Mouse (Mus musculus) midbrain, embryonic 13.5 days (tissue): ENCODE measurements around the gene Zfp64. TPM values are rescaled to one million over a fixed set of nuclear protein-coding genes. Genes with fewer than 3 reads are reported as not detected.

Experiments
- ATAC-seq: fragments of 200-750 bp; cut with Nextera tagmentation; 2 replicates; pipeline ENCODE4 v1.8.0; 2017; ENCODE audit warnings: mild to moderate bottlenecking, moderate TSS enrichment, moderate library complexity
- H3K27ac ChIP-seq: fragments of 300-500 bp; sonication (generic); 2 replicates; pipeline ENCODE4 v1.5.1; 2015; ENCODE audit warnings: inconsistent platforms, mild to moderate bottlenecking, moderate library complexity
- H3K27me3 ChIP-seq: fragments of 300-500 bp; sonication (generic); 2 replicates; pipeline ENCODE4 v1.6.1; 2015; ENCODE audit warnings: mild to moderate bottlenecking, inconsistent platforms
- H3K36me3 ChIP-seq: fragments of 300-500 bp; sonication (generic); 2 replicates; pipeline ENCODE4 v1.6.1; 2015; ENCODE audit warnings: mild to moderate bottlenecking, inconsistent platforms
- H3K4me1 ChIP-seq: fragments of 300-500 bp; sonication (generic); replicated peaks from 2 replicates; pipeline ENCODE4 v1.6.1; 2015; ENCODE audit warnings: inconsistent platforms
- H3K4me2 ChIP-seq: fragments of 300-500 bp; sonication (generic); replicated peaks from 2 replicates; pipeline ENCODE4 v1.6.1; 2015; ENCODE audit warnings: moderate library complexity, mild to moderate bottlenecking, inconsistent platforms
- H3K4me3 ChIP-seq: fragments of 300-500 bp; sonication (generic); replicated peaks from 2 replicates; pipeline ENCODE4 v1.5.1; 2015; ENCODE audit warnings: mild to moderate bottlenecking, inconsistent platforms
- H3K9ac ChIP-seq: fragments of 300-500 bp; sonication (generic); replicated peaks from 2 replicates; pipeline ENCODE4 v1.6.1; 2015; ENCODE audit warnings: mild to moderate bottlenecking, inconsistent platforms
- H3K9me3 ChIP-seq: fragments of 300-500 bp; sonication (generic); 2 replicates; pipeline ENCODE4 v1.6.1; 2016; ENCODE audit warnings: mild to moderate bottlenecking, inconsistent platforms
- WGBS: fragments of 180-500 bp; shearing (Covaris S2); methylation state at CpG from one replicate; pipeline ENCODE4 v1.1.7; 2015; 5-methylcytosine and 5-hydroxymethylcytosine counted together
- polyA plus RNA-seq: library from polyadenylated mRNA; unstranded; fragments of >200 nt; fragmentation: Nextera tagmentation; extraction: Ambion mirVana; gene quantifications from 2 replicates; pipeline ENCODE4 v1.2.1, GENCODE M21; 2015

The Zfp64 gene
- polyA plus RNA-seq, 1 experiment from 2014 or later, result 42.0 TPM

DNA sequence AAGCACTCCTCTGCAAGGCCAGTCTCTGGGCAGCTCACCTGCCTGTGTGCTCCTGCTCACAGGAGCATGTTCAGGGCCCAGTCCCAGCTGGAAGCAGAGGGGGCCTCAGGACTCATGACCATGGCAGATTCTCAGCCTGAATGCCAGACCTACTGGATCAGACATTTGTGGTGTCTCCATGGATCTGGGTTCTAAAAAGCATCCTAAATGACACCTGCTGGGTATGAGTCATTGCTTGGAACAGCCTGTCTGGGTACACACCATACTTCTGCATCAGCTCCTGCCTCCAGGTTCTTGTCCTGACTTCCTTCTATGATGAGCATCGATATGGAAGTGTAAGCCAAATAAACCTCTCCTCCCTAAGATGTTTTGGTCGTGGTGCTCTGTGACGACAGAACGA lies 11.4 kb downstream of the Zfp64 start:
- Histone ChIP-seq H3K9me3 (no peaks in the 10 kb centered on the region), H3K4me2 (no peak overlapping the region), H3K4me3 (no peak overlapping the region), H3K27ac (no peak overlapping the region), H3K36me3 (peaks cover 82% of the 10 kb centered on the region), H3K4me1 (no peaks in the 10 kb centered on the region), H3K27me3 (no peaks in the 10 kb centered on the region), H3K9ac (no peak overlapping the region)
- 94% methylated on average over 4 of the region's 4 CpGs for WGBS
- ATAC-seq, result no peak

DNA sequence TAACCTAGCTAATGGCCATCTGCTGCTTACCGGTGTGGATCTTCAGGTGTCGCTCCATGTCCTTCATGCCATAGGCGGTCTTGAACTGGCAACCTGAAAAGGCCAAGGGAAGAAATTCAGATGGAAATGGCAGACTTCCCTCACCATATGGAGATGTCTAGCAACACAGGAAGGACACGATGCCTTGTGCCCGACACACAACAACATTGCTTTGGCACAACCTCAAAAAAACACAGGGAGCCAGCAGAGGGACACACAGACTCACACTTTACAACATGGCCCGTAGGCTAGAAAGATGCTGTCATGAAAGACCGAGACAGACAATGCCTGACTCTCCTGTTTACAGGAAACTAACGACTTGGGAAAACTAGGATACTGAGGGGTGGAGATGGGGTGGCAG lies 15.4 kb downstream of the Zfp64 start:
- Histone ChIP-seq H3K27me3 (no peaks in the 10 kb centered on the region), H3K36me3 (peaks cover 68% of the 10 kb centered on the region), H3K9ac (no peak overlapping the region), H3K4me3 (no peak overlapping the region), H3K4me1 (no peaks in the 10 kb centered on the region), H3K4me2 (no peak overlapping the region), H3K27ac (no peak overlapping the region), H3K9me3 (no peaks in the 10 kb centered on the region)
- WGBS, result 97% methylated on average over 8 of the region's 8 CpGs
- no peak for ATAC-seq

GRCm38 (mm10) chr2:168939261-168939933 lies 16.0 kb downstream of the Zfp64 start:
- Histone ChIP-seq H3K4me3 (no peak overlapping the region), H3K4me2 (no peak overlapping the region), H3K9me3 (no peaks in the 10 kb centered on the region), H3K4me1 (no peaks in the 10 kb centered on the region), H3K27ac (no peak overlapping the region), H3K27me3 (no peaks in the 10 kb centered on the region), H3K9ac (no peak overlapping the region), H3K36me3 (peaks cover 68% of the 10 kb centered on the region)
- 91% methylated on average over 10 of the region's 10 CpGs for WGBS
- no peak for ATAC-seq

- no peaks in the 10 kb centered on the region for H3K27me3 ChIP-seq
- no peak overlapping the region for H3K4me3 ChIP-seq
- 89% methylated on average over 6 of the region's 6 CpGs for WGBS
- H3K4me1 ChIP-seq, result no peaks in the 10 kb centered on the region
- no peak overlapping the region for H3K27ac ChIP-seq
- ATAC-seq, result no peak
- H3K4me2 ChIP-seq, result no peak overlapping the region
- H3K36me3 ChIP-seq, result peaks cover 66% of the 10 kb centered on the region
- H3K9ac ChIP-seq, result no peak overlapping the region
- H3K9me3 ChIP-seq, result no peaks in the 10 kb centered on the region
Measured at GRCm38 (mm10) chr2:168936896-168937295, 18.5 kb downstream of the Zfp64 start.

GRCm38 (mm10) chr2:168935165-168935564 lies 20.2 kb downstream of the Zfp64 start:
- no peaks in the 10 kb centered on the region for H3K4me1 ChIP-seq
- H3K27me3 ChIP-seq, result no peaks in the 10 kb centered on the region
- no peaks in the 10 kb centered on the region for H3K9me3 ChIP-seq
- ATAC-seq, result no peak
- no peak overlapping the region for H3K27ac ChIP-seq
- 89% methylated on average over 35 of the region's 35 CpGs for WGBS
- H3K4me3 ChIP-seq, result no peak overlapping the region
- H3K9ac ChIP-seq, result no peak overlapping the region
- H3K4me2 ChIP-seq, result no peak overlapping the region
- H3K36me3 ChIP-seq, result peaks cover 74% of the 10 kb centered on the region

DNA sequence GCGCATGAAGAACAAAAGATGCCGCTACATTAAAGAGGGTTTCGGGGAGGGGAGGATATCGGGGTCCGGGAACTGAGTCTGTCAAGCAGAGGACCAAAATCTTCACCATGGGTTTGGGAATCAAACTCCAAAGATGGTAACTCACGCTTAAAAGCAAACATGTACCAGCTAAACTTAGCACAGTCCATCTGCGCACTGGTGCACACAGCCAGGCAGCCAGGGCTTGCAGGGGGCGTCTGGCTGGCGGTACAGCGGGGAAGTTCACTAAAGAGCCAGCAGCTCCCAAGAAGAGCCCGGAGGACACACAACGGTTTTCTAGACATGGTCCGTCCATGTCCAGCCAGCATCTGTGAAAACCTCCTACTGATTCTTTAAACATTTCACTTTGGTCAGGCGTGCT lies 23.7 kb downstream of the Zfp64 start:
- ATAC-seq, result no peak
- WGBS, result 95% methylated on average over 14 of the region's 14 CpGs
- no peaks in the 10 kb centered on the region for H3K27me3 ChIP-seq
- H3K27ac ChIP-seq, result no peak overlapping the region
- H3K4me2 ChIP-seq, result no peak overlapping the region
- H3K4me3 ChIP-seq, result no peak overlapping the region
- no peaks in the 10 kb centered on the region for H3K9me3 ChIP-seq
- H3K4me1 ChIP-seq, result no peaks in the 10 kb centered on the region
- H3K36me3 ChIP-seq, result peaks cover 60% of the 10 kb centered on the region
- H3K9ac ChIP-seq, result no peak overlapping the region

DNA sequence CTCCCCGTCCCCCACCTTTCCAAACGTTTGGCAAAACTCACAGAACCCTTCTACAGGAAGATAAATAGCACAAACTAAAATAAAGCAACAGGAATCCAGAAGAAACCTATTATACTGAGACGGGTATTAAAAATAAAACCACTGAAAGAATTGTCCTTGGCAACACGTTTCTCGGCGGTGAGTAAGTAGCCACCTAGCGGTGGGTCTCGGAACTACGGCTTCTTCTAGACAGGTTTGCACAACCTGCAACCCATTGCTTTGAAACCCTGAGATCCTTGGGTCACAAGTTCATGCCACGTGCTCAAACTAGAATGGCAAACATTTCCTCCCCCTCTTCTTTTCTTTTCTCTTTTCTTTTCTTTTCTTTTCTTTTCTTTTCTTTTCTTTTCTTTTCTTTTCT lies 25.7 kb downstream of the Zfp64 start:
- no peaks in the 10 kb centered on the region for H3K9me3 ChIP-seq
- H3K36me3 ChIP-seq, result peaks cover 61% of the 10 kb centered on the region

DNA sequence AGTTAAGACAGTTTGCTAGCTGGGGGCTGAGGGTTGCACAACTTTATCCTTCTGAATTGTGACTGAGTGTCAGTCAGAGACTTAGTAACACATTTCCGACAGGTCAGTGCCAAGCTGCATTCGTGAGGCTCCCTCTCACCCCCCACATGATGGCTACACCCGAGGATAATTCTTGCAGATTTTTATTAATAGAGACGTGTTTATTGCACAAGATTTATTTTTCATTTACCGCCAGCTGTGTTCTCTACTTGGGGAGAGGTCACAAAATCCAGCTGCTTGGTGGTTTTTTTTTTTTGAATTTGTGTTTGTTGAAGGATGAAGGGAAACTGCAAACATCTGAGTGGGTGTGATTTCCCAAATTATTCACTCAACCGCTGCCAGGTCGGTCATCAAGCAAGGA lies 28.0 kb downstream of the Zfp64 start:
- no peak overlapping the region for H3K27ac ChIP-seq
- no peak overlapping the region for H3K4me2 ChIP-seq
- no peak for ATAC-seq
- peaks cover 43% of the 10 kb centered on the region for H3K36me3 ChIP-seq
- no peak overlapping the region for H3K9ac ChIP-seq
- H3K4me3 ChIP-seq, result no peak overlapping the region
- no peaks in the 10 kb centered on the region for H3K4me1 ChIP-seq
- 94% methylated on average over 7 of the region's 7 CpGs for WGBS
- no peaks in the 10 kb centered on the region for H3K9me3 ChIP-seq
- H3K27me3 ChIP-seq, result no peaks in the 10 kb centered on the region

More for the DNA sequence above, 25.7 kb downstream of the Zfp64 start:
- WGBS, result 31% methylated on average over 10 of the region's 10 CpGs
- no peaks in the 10 kb centered on the region for H3K4me1 ChIP-seq
- H3K4me2 ChIP-seq, result no peak overlapping the region
- H3K4me3 ChIP-seq, result no peak overlapping the region
- no peaks in the 10 kb centered on the region for H3K27me3 ChIP-seq
- no peak for ATAC-seq
- no peak overlapping the region for H3K27ac ChIP-seq
- no peak overlapping the region for H3K9ac ChIP-seq

DNA sequence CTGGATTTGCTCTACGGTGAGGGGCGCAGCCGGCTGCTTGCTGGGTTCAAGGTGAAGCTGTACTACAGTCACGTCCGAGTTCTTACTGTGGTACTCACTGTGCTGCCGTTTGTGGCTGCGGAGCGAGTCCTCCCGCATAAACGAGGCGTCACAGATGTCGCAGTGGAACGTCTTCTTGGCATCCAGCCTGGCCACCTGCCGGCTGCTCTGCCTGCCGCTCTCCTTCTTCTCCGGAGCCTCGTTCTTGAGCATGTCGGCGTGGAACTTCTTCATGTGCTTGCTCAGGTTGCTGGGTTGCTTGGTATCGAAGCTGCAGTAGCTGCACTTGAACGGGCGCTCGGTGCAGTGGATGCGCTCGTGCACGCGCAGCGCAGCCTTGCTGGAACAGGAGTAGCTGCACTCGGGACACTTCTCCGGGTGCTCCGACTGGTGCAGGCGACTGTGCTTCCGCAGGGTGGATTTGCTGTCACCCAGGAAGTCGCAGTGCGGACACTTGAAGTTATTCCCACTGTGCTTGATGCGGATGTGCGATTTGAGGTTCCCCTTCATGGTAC lies 29.1 kb downstream of the Zfp64 start:
- WGBS, result 90% methylated on average over 37 of the region's 37 CpGs
- H3K4me3 ChIP-seq, result no peak overlapping the region
- ATAC-seq, result no peak
- H3K27ac ChIP-seq, result no peak overlapping the region
- no peaks in the 10 kb centered on the region for H3K9me3 ChIP-seq
- no peaks in the 10 kb centered on the region for H3K27me3 ChIP-seq
- H3K9ac ChIP-seq, result no peak overlapping the region
- peaks cover 33% of the 10 kb centered on the region for H3K36me3 ChIP-seq
- H3K4me2 ChIP-seq, result no peak overlapping the region
- H3K4me1 ChIP-seq, result no peaks in the 10 kb centered on the region

DNA sequence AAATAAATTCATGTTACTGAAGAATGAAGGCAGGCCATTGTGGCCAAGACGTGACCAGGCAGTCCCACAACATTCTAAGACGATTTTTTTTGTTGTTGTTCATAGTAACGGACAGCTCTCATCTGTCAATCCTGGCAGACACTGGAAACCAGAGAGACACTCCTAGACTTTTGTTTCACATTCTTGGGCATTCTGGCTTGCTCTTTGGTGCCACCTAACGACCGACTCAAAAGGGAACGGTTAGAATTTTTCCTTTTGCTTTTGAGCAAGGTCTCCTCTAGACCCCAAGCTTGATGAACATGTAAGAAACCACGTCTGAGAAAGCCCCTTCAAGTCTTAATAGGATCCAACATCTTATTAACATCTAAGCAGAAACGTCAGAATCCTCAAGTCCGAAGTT lies 31.7 kb downstream of the Zfp64 start:
- Histone ChIP-seq H3K36me3 (peaks cover 20% of the 10 kb centered on the region), H3K9me3 (no peaks in the 10 kb centered on the region), H3K9ac (no peak overlapping the region), H3K27me3 (no peaks in the 10 kb centered on the region), H3K4me1 (no peaks in the 10 kb centered on the region), H3K4me3 (no peak overlapping the region), H3K27ac (no peak overlapping the region), H3K4me2 (no peak overlapping the region)
- no peak for ATAC-seq
- 12% methylated on average over 9 of the region's 9 CpGs for WGBS

- WGBS, result 83% methylated on average over 5 of the region's 5 CpGs
Measured at GRCm38 (mm10) chr2:168922466-168922865, 32.9 kb downstream of the Zfp64 start.

GRCm38 (mm10) chr2:168920007-168920406 lies 35.4 kb downstream of the Zfp64 start:
- H3K9me3 ChIP-seq, result no peaks in the 10 kb centered on the region
- no peak overlapping the region for H3K4me3 ChIP-seq
- ATAC-seq, result no peak
- H3K4me1 ChIP-seq, result no peaks in the 10 kb centered on the region
- no peak overlapping the region; the same call in 1 of the 2 replicates for H3K27ac ChIP-seq
- 56% methylated on average over 15 of the region's 15 CpGs for WGBS
- H3K9ac ChIP-seq, result no peak overlapping the region
- H3K36me3 ChIP-seq, result no peaks in the 10 kb centered on the region
- H3K4me2 ChIP-seq, result no peak overlapping the region
- peaks cover 2% of the 10 kb centered on the region; the same call in 1 of the 2 replicates for H3K27me3 ChIP-seq

More at GRCm38 (mm10) chr2:168922466-168922865, 32.9 kb downstream of the Zfp64 start:
- H3K36me3 ChIP-seq, result peaks cover 17% of the 10 kb centered on the region
- H3K4me2 ChIP-seq, result no peak overlapping the region
- no peak overlapping the region for H3K9ac ChIP-seq
- no peak overlapping the region for H3K27ac ChIP-seq
- H3K9me3 ChIP-seq, result no peaks in the 10 kb centered on the region
- no peak overlapping the region for H3K4me3 ChIP-seq
- no peaks in the 10 kb centered on the region for H3K27me3 ChIP-seq
- no peak for ATAC-seq
- H3K4me1 ChIP-seq, result no peaks in the 10 kb centered on the region
